Mouse (Mus musculus) lung, adult 2 months (tissue): Measurements from ENCODE around the gene Sppl3.

Experiments used
- CTCF ChIP-seq: fragments of 200-500 bp; IDR thresholded peaks from 2 replicates; pipeline ENCODE4 v1.5.1; 2011; ENCODE audit warnings: mild to moderate bottlenecking, low read length, control low read depth; ENCODE audit not compliant: insufficient read depth
- POLR2A ChIP-seq: fragments of 200-500 bp; IDR thresholded peaks from 2 replicates; pipeline ENCODE4 v1.6.1; 2011; ENCODE audit warnings: low read depth, mild to moderate bottlenecking, control low read depth, low read length, borderline replicate concordance; ENCODE audit errors: extremely low read depth

GRCm38 (mm10) chr5:115068671-115069421 is 57.9 kb downstream of the Sppl3 start:
- TF ChIP-seq CTCF, result no peak
- TF ChIP-seq POLR2A, result no peak
